Mouse (Mus musculus) cortical plate, adult 2 months (tissue): Measurements from ENCODE around the gene Anks1. TPM values are rescaled to one million over a fixed set of nuclear protein-coding genes. Genes with fewer than 3 reads are reported as not detected.

Experiments
- H3K27ac ChIP-seq: fragments of 200-500 bp; 2 replicates; pipeline ENCODE4 v1.5.1; 2012; ENCODE audit warnings: low read length, control low read depth, inconsistent platforms; ENCODE audit not compliant: insufficient read depth
- H3K4me1 ChIP-seq: fragments of 200-500 bp; 2 replicates; pipeline ENCODE4 v1.6.1; 2011; ENCODE audit warnings: low read length; ENCODE audit not compliant: control insufficient read depth, insufficient read depth
- H3K4me3 ChIP-seq: fragments of 200-500 bp; 2 replicates; pipeline ENCODE4 v1.5.1; 2011; ENCODE audit warnings: mild to moderate bottlenecking, low read length, control low read depth; ENCODE audit not compliant: insufficient read depth
- CTCF ChIP-seq: fragments of 200-500 bp; IDR thresholded peaks from 2 replicates; pipeline ENCODE4 v1.5.1; 2011; ENCODE audit warnings: mild to moderate bottlenecking, control low read depth, low read length; ENCODE audit not compliant: insufficient read depth; ENCODE audit errors: extremely low read depth
- POLR2A ChIP-seq: fragments of 200-500 bp; IDR thresholded peaks from 2 replicates; pipeline ENCODE4 v1.6.1; 2011; ENCODE audit warnings: mild to moderate bottlenecking, low read length, control low read depth; ENCODE audit not compliant: insufficient read depth; ENCODE audit errors: extremely low read depth
- polyA plus RNA-seq: library from polyadenylated mRNA; depleted of rRNA; stranded (reverse); fragments of >200 nt; gene quantifications from 2 replicates; pipeline ENCODE4 v1.2.3, GENCODE M21; 2012; rRNA removed

Anks1 gene
- polyA plus RNA-seq = 35.8 and 39.8 TPM in 2 replicates

DNA sequence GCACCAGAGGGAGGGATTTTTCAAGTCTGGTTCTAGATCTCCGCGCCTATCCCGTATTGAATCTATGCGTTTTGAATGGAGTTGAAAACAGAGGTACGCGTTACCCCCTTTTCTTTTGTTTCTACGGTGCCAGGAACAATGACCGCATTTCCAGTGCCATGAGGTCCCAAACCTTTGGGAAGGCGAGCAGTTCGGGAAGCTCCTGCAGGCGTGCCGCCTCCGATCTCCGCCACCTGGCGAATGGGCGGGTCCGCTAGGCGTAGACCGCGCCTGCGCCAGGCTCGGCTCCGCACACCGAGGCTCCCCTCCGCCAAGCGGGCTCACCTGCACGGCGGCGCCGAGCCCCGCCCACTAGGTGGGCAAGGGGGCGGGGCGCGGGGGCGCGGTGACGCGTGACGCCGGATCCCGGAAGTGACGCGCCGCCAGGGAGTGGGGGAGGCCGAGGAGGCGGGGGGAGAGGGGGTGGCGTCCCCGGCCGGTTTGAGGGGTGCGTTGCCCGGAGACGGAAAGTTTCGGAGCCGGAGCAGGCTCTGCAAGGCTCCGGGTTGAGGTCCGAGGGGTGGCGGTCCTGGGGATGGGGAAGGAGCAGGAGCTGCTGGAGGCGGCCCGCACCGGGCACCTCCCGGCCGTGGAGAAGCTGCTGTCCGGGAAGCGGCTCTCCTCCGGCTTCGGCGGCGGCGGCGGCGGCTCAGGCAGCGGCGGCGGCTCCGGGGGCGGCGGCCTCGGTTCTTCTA is at the start of gene Anks1:
Gene Anks1, plus strand, starts transcription at position 419 of the 734 bp plus-strand sequence.
- Histone ChIP-seq H3K4me3 (peak within 1 kb of the TSS; percentile 88), H3K27ac (peak within 1 kb of the TSS; percentile 93), H3K4me1 (peaks cover 2% of the 10 kb centered on the region)
- TF ChIP-seq POLR2A = 0 out of 2 replicates have a peak, but pooled peaks have one; percentile 28
- TF ChIP-seq CTCF = peak; percentile 41; the same call in 1 of the 2 replicates

GRCm38 (mm10) chr17:27865461-27865860 is 43.6 kb upstream of the Anks1 start:
- Histone ChIP-seq H3K4me3 (no peak overlapping the region), H3K27ac (no peak overlapping the region), H3K4me1 (no peaks in the 10 kb centered on the region)
- TF ChIP-seq CTCF (no peak), POLR2A (no peak)

DNA sequence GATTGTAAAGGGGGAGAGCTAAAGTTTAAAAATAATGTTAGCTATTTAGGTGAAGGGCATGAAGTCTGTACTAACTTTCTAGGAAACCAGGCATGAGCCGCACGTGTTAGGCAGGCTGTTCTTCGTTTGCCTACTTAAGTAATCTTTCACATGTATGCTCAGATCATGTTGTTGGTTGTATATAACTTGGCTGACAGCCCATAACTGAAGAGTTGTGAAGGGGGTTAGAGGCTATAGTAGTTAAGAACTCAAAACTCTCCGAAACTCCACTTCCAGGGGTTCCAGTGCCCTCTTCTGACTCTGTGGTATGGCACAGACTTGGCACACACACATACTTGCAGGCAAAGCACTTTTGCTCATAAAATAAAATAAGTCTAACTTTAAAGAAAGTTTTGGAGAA is 42.4 kb upstream of the Anks1 start:
- Histone ChIP-seq H3K4me1 (no peaks in the 10 kb centered on the region), H3K4me3 (no peak overlapping the region), H3K27ac (no peak overlapping the region)
- TF ChIP-seq POLR2A = no peak
- TF ChIP-seq CTCF = no peak

GRCm38 (mm10) chr17:27871851-27872250 is 37.3 kb upstream of the Anks1 start:
- H3K27ac ChIP-seq = no peak overlapping the region
- TF ChIP-seq POLR2A = no peak
- no peak for TF ChIP-seq CTCF
- no peak overlapping the region for H3K4me3 ChIP-seq
- H3K4me1 ChIP-seq = 0 out of 2 replicates have a peak, but pooled peaks cover 2% of the 10 kb centered on the region

DNA sequence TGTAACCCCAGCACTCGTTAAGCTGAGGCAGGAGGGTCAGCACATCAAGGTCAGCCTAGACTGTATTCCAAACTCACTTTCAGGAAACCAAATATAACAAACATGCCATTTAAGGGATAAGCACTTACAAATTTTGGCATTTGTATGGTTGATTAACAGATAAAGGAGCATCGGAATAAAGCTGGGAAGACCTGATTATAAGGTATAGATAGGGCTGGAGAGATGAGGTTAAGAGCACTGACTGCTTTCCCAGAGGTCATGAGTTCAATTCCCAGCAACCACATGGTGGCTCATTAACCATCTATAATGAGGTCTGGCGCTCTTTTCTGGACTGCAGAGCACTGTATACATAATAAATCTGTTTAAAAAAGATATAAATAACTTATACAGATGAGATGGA is 35.5 kb upstream of the Anks1 start:
- no peak overlapping the region for H3K27ac ChIP-seq
- no peak for TF ChIP-seq CTCF
- no peak for TF ChIP-seq POLR2A
- 0 out of 2 replicates have a peak, but pooled peaks cover 2% of the 10 kb centered on the region for H3K4me1 ChIP-seq
- no peak overlapping the region for H3K4me3 ChIP-seq

DNA sequence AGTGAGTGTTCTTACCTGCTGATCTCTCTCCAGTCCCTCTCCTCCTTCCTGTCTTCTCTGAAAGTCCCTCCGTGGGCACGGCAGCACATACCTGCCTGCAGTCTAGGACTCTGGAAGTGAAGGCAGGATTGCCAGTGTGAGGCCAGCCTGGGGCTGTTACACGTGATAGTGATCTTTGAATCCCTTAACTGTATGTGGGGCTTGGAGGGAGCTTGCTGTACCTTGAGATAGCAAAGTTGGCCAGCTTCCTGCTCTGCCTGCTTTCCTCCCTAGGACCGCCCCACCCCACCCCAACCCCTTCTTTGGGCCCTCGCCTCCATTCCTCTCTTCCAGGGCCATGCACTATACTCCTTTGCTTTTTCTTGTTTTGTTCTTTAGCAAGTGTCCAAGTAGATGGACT is 34.6 kb upstream of the Anks1 start:
- no peak overlapping the region for H3K27ac ChIP-seq
- TF ChIP-seq POLR2A (no peak), CTCF (no peak)

GRCm38 (mm10) chr17:27881518-27881917 is 27.6 kb upstream of the Anks1 start:
- Histone ChIP-seq H3K27ac (no peak overlapping the region), H3K4me1 (no peaks in the 10 kb centered on the region), H3K4me3 (no peak overlapping the region)
- TF ChIP-seq POLR2A (no peak), CTCF (peak; percentile 36; the same call in 1 of the 2 replicates)

More for the DNA sequence above, 34.6 kb upstream of the Anks1 start:
- Histone ChIP-seq H3K4me3 (no peak overlapping the region), H3K4me1 (0 out of 2 replicates have a peak, but pooled peaks cover 2% of the 10 kb centered on the region)

DNA sequence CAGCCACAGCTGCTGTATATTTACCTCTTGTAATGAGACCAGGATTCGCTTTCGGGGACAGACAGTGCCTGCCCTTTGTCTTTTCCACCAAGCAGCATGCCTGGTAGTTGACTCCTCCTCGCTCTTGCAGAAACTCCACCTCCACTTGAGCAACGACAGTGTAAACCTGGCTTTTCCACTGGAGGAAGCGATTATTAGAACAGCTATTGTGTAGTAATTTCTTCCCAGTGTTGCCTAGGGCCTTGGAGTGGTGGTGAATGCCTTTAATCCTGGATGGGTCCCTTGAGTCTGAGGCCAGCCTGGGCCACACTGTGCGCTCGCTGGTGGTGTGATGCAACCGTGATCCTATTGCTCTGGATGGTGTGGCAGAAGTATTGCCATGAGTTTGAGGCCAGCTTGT is 26.0 kb upstream of the Anks1 start:
- H3K27ac ChIP-seq = no peak overlapping the region
- no peak overlapping the region for H3K4me3 ChIP-seq
- TF ChIP-seq CTCF = no peak
- no peak for TF ChIP-seq POLR2A
- H3K4me1 ChIP-seq = no peaks in the 10 kb centered on the region

DNA sequence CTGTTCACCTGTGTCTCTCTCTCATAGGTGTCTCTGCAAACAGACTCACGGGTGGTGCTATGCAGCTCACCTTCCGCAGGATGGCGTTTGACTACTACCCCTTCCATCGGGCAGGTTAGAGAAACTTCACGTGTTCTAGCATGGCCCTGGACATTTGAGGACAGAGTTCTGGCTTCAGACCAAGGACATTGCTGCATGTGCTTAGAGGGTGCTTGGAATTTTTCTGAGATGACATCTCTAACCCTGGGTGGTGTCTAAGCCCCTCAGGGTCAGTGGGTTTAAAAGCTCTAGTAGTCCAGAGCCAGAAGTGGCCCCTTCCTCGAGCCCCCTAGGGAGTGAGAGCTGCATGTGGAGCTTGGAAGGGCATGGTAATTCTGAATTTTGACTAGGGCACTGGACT is 25.1 kb upstream of the Anks1 start:
- H3K4me1 ChIP-seq = no peaks in the 10 kb centered on the region
- no peak overlapping the region for H3K27ac ChIP-seq
- no peak overlapping the region for H3K4me3 ChIP-seq
- TF ChIP-seq CTCF (no peak), POLR2A (no peak)
